Mouse (Mus musculus): Measurements from ENCODE around the gene Lrrc10b. TPM values are rescaled to one million over a fixed set of nuclear protein-coding genes. Genes with fewer than 3 reads are reported as not detected.

Lrrc10b gene
- polyA plus RNA-seq, 1 experiment: not detected

DNA sequence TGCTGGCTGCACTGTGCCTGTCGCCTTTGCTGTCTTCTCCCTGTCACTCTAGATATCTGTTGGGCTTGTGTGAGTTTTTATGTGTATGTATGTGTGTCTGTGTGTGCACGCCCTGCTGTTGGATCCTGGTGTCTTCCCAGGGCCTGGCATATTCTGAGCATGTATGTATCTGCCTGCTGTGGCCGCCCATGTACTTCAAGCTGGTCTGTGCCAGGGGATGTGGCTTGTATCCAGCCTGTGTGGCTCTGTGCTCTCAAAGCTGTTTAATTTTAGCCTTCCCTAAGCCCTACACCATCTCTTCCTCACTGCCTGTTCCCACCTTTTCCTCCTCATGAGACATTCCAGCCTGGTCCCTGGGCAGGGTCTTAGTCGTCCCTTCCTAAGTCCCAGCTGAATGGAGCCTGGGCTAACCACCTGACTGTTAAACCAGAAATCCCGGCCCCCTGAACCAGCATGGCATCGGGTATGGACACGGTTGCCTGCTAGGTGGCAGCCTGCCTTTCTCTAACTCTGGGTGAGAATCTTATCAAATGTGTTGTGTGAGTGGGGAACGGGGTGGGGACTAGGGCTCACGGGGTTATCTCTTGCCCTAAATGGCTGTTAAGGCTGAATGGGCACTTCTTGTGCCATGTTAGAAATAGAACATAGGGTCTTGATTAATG, 23.3 kb downstream of the Lrrc10b start:
- Histone ChIP-seq H3K9me3 (ENCODE audit: control insufficient read depth, low read length) (no peaks in the 10 kb centered on the region), H3K4me3 (replicated peaks) (no peak overlapping the region), H3K4me1 (ENCODE audit: control insufficient read depth) (peaks cover 66% of the 10 kb centered on the region), H3K36me3 (ENCODE audit: control insufficient read depth) (no peaks in the 10 kb centered on the region), H3K27me3 (ENCODE audit: control insufficient read depth) (peaks cover 9% of the 10 kb centered on the region)
- TF ChIP-seq GATA1 (IDR thresholded peaks at IDR 0.05; ENCODE audit: low read length): no peak
- no peak for TF ChIP-seq TAL1 (IDR thresholded peaks at IDR 0.05; ENCODE audit: low read length)

DNA sequence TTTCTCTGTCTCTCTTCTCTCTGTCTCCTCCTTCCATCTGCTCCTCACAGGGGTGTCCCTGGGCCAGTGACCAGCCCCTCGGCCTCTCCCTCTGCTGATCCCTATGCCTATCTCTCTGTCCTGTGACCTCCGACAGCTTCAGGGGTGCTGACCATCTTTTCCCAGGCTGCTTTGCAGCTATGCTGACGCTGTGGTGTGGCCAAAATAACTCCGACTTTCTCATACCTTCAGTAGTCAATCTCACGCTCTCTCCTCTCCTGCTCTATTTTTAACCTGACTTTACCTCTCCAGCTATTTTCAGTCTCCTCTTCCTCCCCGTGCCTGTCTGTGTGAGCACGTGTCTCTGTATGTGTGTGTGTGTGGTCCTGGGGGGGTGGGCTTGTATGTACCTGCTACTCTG, 24.0 kb downstream of the Lrrc10b start:
- peaks cover 9% of the 10 kb centered on the region for H3K27me3 ChIP-seq (ENCODE audit: control insufficient read depth)
- H3K4me3 ChIP-seq (replicated peaks): no peak overlapping the region
- TF ChIP-seq GATA1 (IDR thresholded peaks at IDR 0.05; ENCODE audit: low read length) (no peak), TAL1 (IDR thresholded peaks at IDR 0.05; ENCODE audit: low read length) (no peak)
- H3K4me1 ChIP-seq (ENCODE audit: control insufficient read depth): peaks cover 66% of the 10 kb centered on the region
- no peaks in the 10 kb centered on the region for H3K9me3 ChIP-seq (ENCODE audit: control insufficient read depth, low read length)
- no peaks in the 10 kb centered on the region for H3K36me3 ChIP-seq (ENCODE audit: control insufficient read depth)

DNA sequence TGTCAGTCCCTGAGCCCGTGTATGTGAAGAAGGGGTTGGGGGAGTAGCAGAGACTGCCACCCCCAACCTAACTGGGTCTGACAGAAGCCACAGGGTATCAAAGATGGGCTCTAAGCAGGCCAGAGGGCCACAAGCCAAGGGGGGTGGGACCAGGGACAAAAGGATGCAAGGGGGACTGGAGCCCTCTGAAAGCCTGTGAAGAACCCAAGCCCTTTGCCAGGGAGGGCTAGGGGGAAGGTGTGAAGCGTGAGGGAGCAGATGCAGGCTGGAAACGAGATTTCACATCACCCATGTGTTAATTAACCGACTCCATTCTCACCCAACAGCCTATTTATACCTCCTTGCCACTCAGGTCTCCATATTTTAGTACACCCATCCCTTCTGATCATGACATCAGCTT, 25.4 kb downstream of the Lrrc10b start:
- Histone ChIP-seq H3K27me3 (ENCODE audit: control insufficient read depth) (peaks cover 9% of the 10 kb centered on the region), H3K36me3 (ENCODE audit: control insufficient read depth) (no peaks in the 10 kb centered on the region), H3K4me3 (replicated peaks) (no peak overlapping the region), H3K4me1 (ENCODE audit: control insufficient read depth) (peaks cover 65% of the 10 kb centered on the region), H3K9me3 (ENCODE audit: control insufficient read depth, low read length) (no peaks in the 10 kb centered on the region)
- no peak for TF ChIP-seq GATA1 (IDR thresholded peaks at IDR 0.05; ENCODE audit: low read length)
- TF ChIP-seq TAL1 (IDR thresholded peaks at IDR 0.05; ENCODE audit: low read length): no peak

DNA sequence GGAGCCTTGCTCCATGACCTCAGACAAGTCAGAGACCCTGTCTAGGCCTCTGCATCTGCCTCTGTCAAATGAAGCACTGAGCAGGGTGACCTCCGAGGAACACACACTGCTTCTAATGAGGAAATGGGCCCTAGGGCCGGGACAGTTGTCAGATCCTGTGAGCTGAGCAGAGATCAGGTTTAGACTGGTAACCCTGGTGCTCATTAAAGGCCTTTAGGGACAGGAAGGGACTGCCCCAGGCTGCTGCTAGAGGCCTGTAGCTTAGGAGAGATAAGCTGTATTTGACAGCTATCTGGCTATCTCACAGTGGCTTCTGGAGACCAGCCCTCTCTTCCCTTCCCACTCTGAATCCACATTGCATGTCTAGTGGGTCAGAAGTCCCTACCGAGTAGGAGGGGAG, 25.9 kb downstream of the Lrrc10b start:
- Histone ChIP-seq H3K4me1 (ENCODE audit: control insufficient read depth) (peaks cover 60% of the 10 kb centered on the region), H3K9me3 (ENCODE audit: control insufficient read depth, low read length) (no peaks in the 10 kb centered on the region), H3K27me3 (ENCODE audit: control insufficient read depth) (peaks cover 9% of the 10 kb centered on the region), H3K36me3 (ENCODE audit: control insufficient read depth) (no peaks in the 10 kb centered on the region), H3K4me3 (replicated peaks) (no peak overlapping the region)
- TF ChIP-seq TAL1 (IDR thresholded peaks at IDR 0.05; ENCODE audit: low read length): no peak
- no peak for TF ChIP-seq GATA1 (IDR thresholded peaks at IDR 0.05; ENCODE audit: low read length)

DNA sequence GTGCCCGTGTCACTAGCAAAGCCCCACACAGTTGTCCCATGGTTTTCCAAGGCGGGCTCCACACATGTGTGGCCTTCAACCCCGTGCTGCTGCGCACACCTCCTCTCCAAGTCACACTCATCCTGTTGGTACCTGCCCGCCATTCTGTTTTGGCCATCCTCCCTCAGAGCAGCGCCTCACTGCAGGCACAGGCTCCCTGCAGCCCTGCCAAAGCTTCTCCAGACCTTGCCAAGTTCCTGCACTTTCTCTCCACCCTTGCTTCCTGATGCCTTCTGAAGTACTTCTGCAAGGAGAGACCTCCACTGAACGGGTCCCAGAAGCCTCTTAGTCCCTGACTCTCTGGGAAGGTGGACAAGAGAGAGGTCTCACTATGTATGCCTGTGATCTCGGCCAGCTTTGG, 27.9 kb downstream of the Lrrc10b start:
- TF ChIP-seq GATA1 (IDR thresholded peaks at IDR 0.05; ENCODE audit: low read length) (no peak), TAL1 (IDR thresholded peaks at IDR 0.05; ENCODE audit: low read length) (no peak)
- Histone ChIP-seq H3K27me3 (ENCODE audit: control insufficient read depth) (peaks cover 15% of the 10 kb centered on the region), H3K9me3 (ENCODE audit: control insufficient read depth, low read length) (no peaks in the 10 kb centered on the region), H3K4me1 (ENCODE audit: control insufficient read depth) (peaks cover 40% of the 10 kb centered on the region), H3K36me3 (ENCODE audit: control insufficient read depth) (no peaks in the 10 kb centered on the region), H3K4me3 (replicated peaks) (no peak overlapping the region)

DNA sequence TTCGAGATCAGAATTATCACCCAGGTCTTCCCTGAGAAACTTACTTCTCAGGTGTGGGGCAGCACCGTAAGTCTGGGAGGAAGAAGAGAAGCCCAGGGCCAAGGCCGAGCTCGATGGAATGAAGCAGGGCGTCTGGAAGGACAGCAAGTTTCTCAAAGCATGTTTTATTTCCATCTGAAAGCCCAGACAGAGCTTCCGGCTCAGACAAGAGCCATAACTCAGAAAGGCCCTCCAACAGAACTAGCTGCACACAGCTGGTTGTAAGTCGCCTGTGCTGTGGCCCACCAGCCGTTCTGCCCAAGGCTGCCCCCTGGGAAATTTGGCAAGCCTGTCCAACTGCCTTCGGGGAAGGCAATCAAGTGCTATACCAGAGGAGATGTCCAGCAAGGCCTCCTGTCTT, 29.8 kb downstream of the Lrrc10b start:
- H3K36me3 ChIP-seq (ENCODE audit: control insufficient read depth): no peaks in the 10 kb centered on the region
- no peaks in the 10 kb centered on the region for H3K9me3 ChIP-seq (ENCODE audit: control insufficient read depth, low read length)
- TF ChIP-seq GATA1 (IDR thresholded peaks at IDR 0.05; ENCODE audit: low read length) (no peak), TAL1 (IDR thresholded peaks at IDR 0.05; ENCODE audit: low read length) (no peak)
- peaks cover 26% of the 10 kb centered on the region for H3K27me3 ChIP-seq (ENCODE audit: control insufficient read depth)
- no peak overlapping the region for H3K4me3 ChIP-seq (replicated peaks)
- peaks cover 21% of the 10 kb centered on the region for H3K4me1 ChIP-seq (ENCODE audit: control insufficient read depth)

DNA sequence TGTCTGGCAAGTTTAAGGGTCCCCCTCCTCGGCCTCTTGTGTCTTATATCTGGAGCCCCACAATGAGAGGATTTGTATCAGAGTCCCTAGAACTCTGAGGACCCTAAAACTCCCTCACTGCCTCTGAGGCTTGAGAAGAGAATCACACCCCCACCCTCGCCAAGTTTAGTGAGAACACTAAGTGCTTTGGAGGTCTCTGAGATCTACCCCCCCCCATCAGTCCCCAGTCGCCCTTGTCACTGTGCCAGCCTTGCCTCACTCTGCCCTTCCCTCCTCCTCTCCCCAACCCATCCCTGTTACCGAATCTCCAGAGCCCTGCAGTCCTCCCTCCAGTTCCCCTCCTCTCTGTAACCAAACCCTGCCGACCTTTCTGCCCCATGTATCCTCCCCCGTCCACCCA, 30.5 kb downstream of the Lrrc10b start:
- H3K4me3 ChIP-seq (replicated peaks): no peak overlapping the region
- no peaks in the 10 kb centered on the region for H3K36me3 ChIP-seq (ENCODE audit: control insufficient read depth)
- H3K9me3 ChIP-seq (ENCODE audit: control insufficient read depth, low read length): no peaks in the 10 kb centered on the region
- TF ChIP-seq TAL1 (IDR thresholded peaks at IDR 0.05; ENCODE audit: low read length): no peak
- no peak for TF ChIP-seq GATA1 (IDR thresholded peaks at IDR 0.05; ENCODE audit: low read length)
- peaks cover 32% of the 10 kb centered on the region for H3K27me3 ChIP-seq (ENCODE audit: control insufficient read depth)
- H3K4me1 ChIP-seq (ENCODE audit: control insufficient read depth): peaks cover 15% of the 10 kb centered on the region

DNA sequence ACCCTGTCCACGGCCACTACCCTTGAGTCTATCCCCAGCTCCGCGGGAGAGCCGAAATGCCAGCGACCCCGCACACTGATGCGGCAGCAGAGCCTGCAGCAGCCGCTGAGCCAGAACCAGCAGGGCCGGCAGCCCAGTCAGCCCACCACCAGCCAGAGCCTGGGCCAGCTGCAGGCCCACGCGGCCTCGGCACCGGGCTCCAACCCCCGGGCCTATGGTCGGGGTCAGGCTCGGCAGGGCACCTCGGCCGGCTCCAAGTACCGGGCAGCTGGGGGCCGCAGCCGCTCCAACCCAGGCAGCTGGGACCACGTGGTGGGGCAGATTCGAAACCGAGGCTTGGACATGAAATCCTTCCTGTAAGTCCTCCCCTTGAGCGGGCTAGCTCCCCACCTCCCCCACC, 31.0 kb downstream of the Lrrc10b start:
- Histone ChIP-seq H3K36me3 (ENCODE audit: control insufficient read depth) (no peaks in the 10 kb centered on the region), H3K27me3 (ENCODE audit: control insufficient read depth) (peaks cover 37% of the 10 kb centered on the region), H3K4me1 (ENCODE audit: control insufficient read depth) (peaks cover 10% of the 10 kb centered on the region), H3K9me3 (ENCODE audit: control insufficient read depth, low read length) (no peaks in the 10 kb centered on the region), H3K4me3 (replicated peaks) (no peak overlapping the region)
- TF ChIP-seq GATA1 (IDR thresholded peaks at IDR 0.05; ENCODE audit: low read length) (no peak), TAL1 (IDR thresholded peaks at IDR 0.05; ENCODE audit: low read length) (no peak)

DNA sequence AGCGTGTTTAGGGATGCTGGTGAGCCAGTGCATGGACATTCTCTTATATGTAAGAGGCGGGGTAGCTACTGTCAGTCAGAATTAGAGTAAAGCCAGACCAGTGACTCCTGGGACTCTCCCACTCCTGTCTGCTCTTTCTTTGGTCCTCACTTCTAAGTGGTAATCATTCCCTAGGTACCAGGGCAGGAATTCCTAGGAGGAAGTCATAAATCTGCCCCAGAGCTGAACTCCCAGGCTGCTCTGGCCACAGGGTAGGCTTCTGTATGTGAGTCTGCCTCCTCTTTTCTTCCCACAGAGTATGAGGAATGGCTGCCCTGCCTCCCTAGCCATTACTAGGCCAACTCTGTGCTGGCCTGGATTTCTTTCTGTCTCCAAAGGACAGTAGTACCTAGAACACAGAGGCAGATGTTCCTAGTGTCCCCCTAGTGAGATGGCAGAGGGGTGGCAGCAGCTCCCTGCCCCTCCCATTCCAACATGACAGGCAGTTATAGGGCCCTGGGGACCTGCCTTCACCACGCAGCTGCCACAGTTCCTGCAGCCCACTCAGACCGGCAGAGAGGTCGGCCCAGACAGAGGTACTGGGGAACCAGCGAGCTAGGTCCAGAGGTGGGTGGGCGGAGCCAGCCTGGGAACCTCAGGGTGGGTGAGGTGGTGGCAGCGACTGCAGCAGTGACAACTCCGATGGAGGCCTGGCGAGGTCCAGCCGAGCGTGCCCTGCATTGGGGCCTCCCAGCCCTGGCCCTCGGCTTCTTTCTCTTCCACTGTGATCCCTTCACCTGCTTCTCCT, 31.6 kb downstream of the Lrrc10b start:
- Histone ChIP-seq H3K4me1 (ENCODE audit: control insufficient read depth) (peaks cover 4% of the 10 kb centered on the region), H3K27me3 (ENCODE audit: control insufficient read depth) (peaks cover 41% of the 10 kb centered on the region), H3K4me3 (replicated peaks) (no peak overlapping the region), H3K36me3 (ENCODE audit: control insufficient read depth) (no peaks in the 10 kb centered on the region), H3K9me3 (ENCODE audit: control insufficient read depth, low read length) (no peaks in the 10 kb centered on the region)
- no peak for TF ChIP-seq TAL1 (IDR thresholded peaks at IDR 0.05; ENCODE audit: low read length)
- TF ChIP-seq GATA1 (IDR thresholded peaks at IDR 0.05; ENCODE audit: low read length): no peak

All from erythroblast, embryonic 14.5 days (primary cell).